Mouse (Mus musculus) mouse embryonic stem cell (cell line): ENCODE data around the gene Chst15.

Experiments used
- in situ Hi-C, 2 experiments: fragments of 300-500 bp; cut with MboI; formaldehyde crosslinking; loops; 1 replicate in 1 of 2; 3 replicates in 1 of 2; pipeline ENCODE4 v1.14.3; 2019 to 2020; ENCODE audit warnings: low sequenced_read_pairs in 2 of 2, low pct_unique_long_range_greater_than_20kb in 1 of 2, mixed read lengths in 1 of 2; ENCODE audit not compliant: unreplicated experiment in 1 of 2

Chst15 gene

GRCm38 (mm10) chr7:132317036-132317541 lies at the start of gene Chst15:
Gene Chst15 (minus strand): TSS chr7:132317228.
- in situ Hi-C loops = no loop called here

GRCm38 (mm10) chr7:132365703-132366384 lies 48.8 kb upstream of the Chst15 start:
- in situ Hi-C loops = no loop called here

GRCm38 (mm10) chr7:132365111-132365510 lies 48.1 kb upstream of the Chst15 start:
- in situ Hi-C loops = no loop called here

- in situ Hi-C loops = no loop called here
Observed at GRCm38 (mm10) chr7:132364506-132364905, 47.5 kb upstream of the Chst15 start.

- in situ Hi-C loops = no loop called here
Observed at GRCm38 (mm10) chr7:132360336-132360735, 43.3 kb upstream of the Chst15 start.

GRCm38 (mm10) chr7:132358709-132359108 lies 41.7 kb upstream of the Chst15 start:
- in situ Hi-C loops = no loop called here

- in situ Hi-C loops = no loop called here
Observed at GRCm38 (mm10) chr7:132358250-132358649, 41.2 kb upstream of the Chst15 start.

GRCm38 (mm10) chr7:132357841-132358237 lies 40.8 kb upstream of the Chst15 start:
- in situ Hi-C loops = no loop called here

GRCm38 (mm10) chr7:132356881-132357840 lies 40.1 kb upstream of the Chst15 start:
- in situ Hi-C loops = no loop called here

- in situ Hi-C loops = no loop called here
Observed at GRCm38 (mm10) chr7:132356185-132356584, 39.2 kb upstream of the Chst15 start.

- in situ Hi-C loops = no loop called here
Observed at GRCm38 (mm10) chr7:132355767-132356166, 38.7 kb upstream of the Chst15 start.

GRCm38 (mm10) chr7:132349075-132349572 lies 32.1 kb upstream of the Chst15 start:
- in situ Hi-C loops = no loop called here

- in situ Hi-C loops = no loop called here
Observed at GRCm38 (mm10) chr7:132347273-132348045, 30.4 kb upstream of the Chst15 start.

- in situ Hi-C loops = no loop called here
Observed at GRCm38 (mm10) chr7:132345526-132346070, 28.6 kb upstream of the Chst15 start.

- in situ Hi-C loops = no loop called here
Observed at GRCm38 (mm10) chr7:132344606-132345005, 27.6 kb upstream of the Chst15 start.

- in situ Hi-C loops = no loop called here
Observed at GRCm38 (mm10) chr7:132343900-132344299, 26.9 kb upstream of the Chst15 start.

- in situ Hi-C loops = no loop called here
Observed at GRCm38 (mm10) chr7:132343146-132343545, 26.1 kb upstream of the Chst15 start.
